Mouse (Mus musculus): ENCODE measurements around the gene Ift80. TPM values are rescaled to one million over a fixed set of nuclear protein-coding genes. Genes with fewer than 3 reads are reported as not detected.
A peak's percentile ranks its signal among the peaks of the same experiment; 100 is the strongest.
"Not testable (repeated sequence)": the region's sequence is repeated elsewhere in the genome, so short reads cannot be mapped to it uniquely, and the experiment has no call there.

Gene Ift80
- polyA plus RNA-seq, 1 experiment, result not detected

- H3K27ac ChIP-seq (ENCODE audit: insufficient read depth, low read depth, low read length), result no peak overlapping the region
- TF ChIP-seq POLR2A (IDR thresholded peaks at IDR 0.05; ENCODE audit: insufficient read depth, low read depth, low read length), result no peak
- TF ChIP-seq CTCF (IDR thresholded peaks at IDR 0.05; ENCODE audit: insufficient read depth, low read depth, low read length), result no peak
- H3K4me1 ChIP-seq (ENCODE audit: control insufficient read depth, insufficient read depth, low read length), result peaks cover 2% of the 10 kb centered on the region; the same call in 1 of the 2 replicates
- H3K4me3 ChIP-seq (ENCODE audit: insufficient read depth, low read depth, low read length), result no peak overlapping the region
- WGBS, result 97% methylated on average over 5 of the region's 5 CpGs
These were observed 51.7 kb downstream of the Ift80 start for GRCm38 (mm10) chr3:68952707-68953106.

- not testable (repeated sequence) for H3K4me1 ChIP-seq (ENCODE audit: control insufficient read depth, insufficient read depth, low read length); H3K27ac ChIP-seq (ENCODE audit: insufficient read depth, low read depth, low read length); H3K4me3 ChIP-seq (ENCODE audit: insufficient read depth, low read depth, low read length)
- 94% methylated on average over 11 of the region's 11 CpGs for WGBS
These were observed 52.4 kb downstream of the Ift80 start for GRCm38 (mm10) chr3:68951971-68952370.

- H3K4me1 ChIP-seq (ENCODE audit: control insufficient read depth, insufficient read depth, low read length), result peaks cover 2% of the 10 kb centered on the region; the same call in 1 of the 2 replicates
- no peak for TF ChIP-seq POLR2A (IDR thresholded peaks at IDR 0.05; ENCODE audit: insufficient read depth, low read depth, low read length)
- TF ChIP-seq CTCF (IDR thresholded peaks at IDR 0.05; ENCODE audit: insufficient read depth, low read depth, low read length), result no peak
- H3K27ac ChIP-seq (ENCODE audit: insufficient read depth, low read depth, low read length), result no peak overlapping the region
- 90% methylated on average over 8 of the region's 8 CpGs for WGBS
- H3K4me3 ChIP-seq (ENCODE audit: insufficient read depth, low read depth, low read length), result no peak overlapping the region
These were observed 55.0 kb downstream of the Ift80 start for GRCm38 (mm10) chr3:68949381-68949780.

GRCm38 (mm10) chr3:68948918-68949317 is 55.5 kb downstream of the Ift80 start:
- peaks cover 2% of the 10 kb centered on the region; the same call in 1 of the 2 replicates for H3K4me1 ChIP-seq (ENCODE audit: control insufficient read depth, insufficient read depth, low read length)
- TF ChIP-seq CTCF (IDR thresholded peaks at IDR 0.05; ENCODE audit: insufficient read depth, low read depth, low read length) (no peak), POLR2A (IDR thresholded peaks at IDR 0.05; ENCODE audit: insufficient read depth, low read depth, low read length) (no peak)
- 62% methylated on average over 2 of the region's 2 CpGs for WGBS
- H3K4me3 ChIP-seq (ENCODE audit: insufficient read depth, low read depth, low read length), result no peak overlapping the region
- no peak overlapping the region for H3K27ac ChIP-seq (ENCODE audit: insufficient read depth, low read depth, low read length)

GRCm38 (mm10) chr3:68941867-68942266 is 62.5 kb downstream of the Ift80 start:
- H3K4me1 ChIP-seq (ENCODE audit: control insufficient read depth, insufficient read depth, low read length), result no peaks in the 10 kb centered on the region
- WGBS, result 80% methylated on average over 6 of the region's 6 CpGs
- H3K27ac ChIP-seq (ENCODE audit: insufficient read depth, low read depth, low read length), result no peak overlapping the region
- H3K4me3 ChIP-seq (ENCODE audit: insufficient read depth, low read depth, low read length), result no peak overlapping the region
- TF ChIP-seq POLR2A (IDR thresholded peaks at IDR 0.05; ENCODE audit: insufficient read depth, low read depth, low read length), result no peak
- TF ChIP-seq CTCF (IDR thresholded peaks at IDR 0.05; ENCODE audit: insufficient read depth, low read depth, low read length), result no peak

- no peak overlapping the region for H3K4me3 ChIP-seq (ENCODE audit: insufficient read depth, low read depth, low read length)
- no peak overlapping the region for H3K27ac ChIP-seq (ENCODE audit: insufficient read depth, low read depth, low read length)
- 89% methylated on average over 2 of the region's 2 CpGs for WGBS
- no peaks in the 10 kb centered on the region for H3K4me1 ChIP-seq (ENCODE audit: control insufficient read depth, insufficient read depth, low read length)
- TF ChIP-seq CTCF (IDR thresholded peaks at IDR 0.05; ENCODE audit: insufficient read depth, low read depth, low read length) (no peak), POLR2A (IDR thresholded peaks at IDR 0.05; ENCODE audit: insufficient read depth, low read depth, low read length) (no peak)
These were observed 64.1 kb downstream of the Ift80 start for GRCm38 (mm10) chr3:68940311-68940710.

GRCm38 (mm10) chr3:68939312-68939711 is 65.1 kb downstream of the Ift80 start:
- no peak for TF ChIP-seq POLR2A (IDR thresholded peaks at IDR 0.05; ENCODE audit: insufficient read depth, low read depth, low read length)
- no peak for TF ChIP-seq CTCF (IDR thresholded peaks at IDR 0.05; ENCODE audit: insufficient read depth, low read depth, low read length)
- no peaks in the 10 kb centered on the region for H3K4me1 ChIP-seq (ENCODE audit: control insufficient read depth, insufficient read depth, low read length)
- WGBS, result 78% methylated on average over 7 of the region's 7 CpGs

GRCm38 (mm10) chr3:68936709-68937108 is 67.7 kb downstream of the Ift80 start:
- no peak overlapping the region for H3K4me3 ChIP-seq (ENCODE audit: insufficient read depth, low read depth, low read length)
- no peaks in the 10 kb centered on the region for H3K4me1 ChIP-seq (ENCODE audit: control insufficient read depth, insufficient read depth, low read length)
- H3K27ac ChIP-seq (ENCODE audit: insufficient read depth, low read depth, low read length), result no peak overlapping the region
- WGBS, result 94% methylated on average over 3 of the region's 3 CpGs
- TF ChIP-seq POLR2A (IDR thresholded peaks at IDR 0.05; ENCODE audit: insufficient read depth, low read depth, low read length) (no peak), CTCF (IDR thresholded peaks at IDR 0.05; ENCODE audit: insufficient read depth, low read depth, low read length) (no peak)

More at GRCm38 (mm10) chr3:68939312-68939711, 65.1 kb downstream of the Ift80 start:
- Histone ChIP-seq H3K4me3 (ENCODE audit: insufficient read depth, low read depth, low read length) (no peak overlapping the region), H3K27ac (ENCODE audit: insufficient read depth, low read depth, low read length) (no peak overlapping the region)

- 97% methylated on average over 1 of the region's 1 CpGs for WGBS
These were observed 68.9 kb downstream of the Ift80 start for GRCm38 (mm10) chr3:68935498-68935897.

GRCm38 (mm10) chr3:68934259-68934658 is 70.1 kb downstream of the Ift80 start:
- WGBS, result 95% methylated on average over 7 of the region's 7 CpGs
- Histone ChIP-seq H3K27ac (ENCODE audit: insufficient read depth, low read depth, low read length) (no peak overlapping the region), H3K4me1 (ENCODE audit: control insufficient read depth, insufficient read depth, low read length) (no peaks in the 10 kb centered on the region), H3K4me3 (ENCODE audit: insufficient read depth, low read depth, low read length) (no peak overlapping the region)
- TF ChIP-seq POLR2A (IDR thresholded peaks at IDR 0.05; ENCODE audit: insufficient read depth, low read depth, low read length) (no peak), CTCF (IDR thresholded peaks at IDR 0.05; ENCODE audit: insufficient read depth, low read depth, low read length) (no peak)

More at GRCm38 (mm10) chr3:68935498-68935897, 68.9 kb downstream of the Ift80 start:
- Histone ChIP-seq H3K4me3 (ENCODE audit: insufficient read depth, low read depth, low read length) (no peak overlapping the region), H3K4me1 (ENCODE audit: control insufficient read depth, insufficient read depth, low read length) (no peaks in the 10 kb centered on the region), H3K27ac (ENCODE audit: insufficient read depth, low read depth, low read length) (no peak overlapping the region)
- TF ChIP-seq POLR2A (IDR thresholded peaks at IDR 0.05; ENCODE audit: insufficient read depth, low read depth, low read length), result no peak
- TF ChIP-seq CTCF (IDR thresholded peaks at IDR 0.05; ENCODE audit: insufficient read depth, low read depth, low read length), result 0 out of 2 replicates have a peak, but pooled peaks have one; percentile 12
